Mouse (Mus musculus): ENCODE data around the gene Ccdc144b. TPM values are rescaled to one million over a fixed set of nuclear protein-coding genes. Genes with fewer than 3 reads are reported as not detected.

Gene Ccdc144b
- polyA plus RNA-seq, 1 experiment from 2014 or later: not detected

Other genes starting within 250 kb of the Ccdc144b start
- 107 and 111 TPM in 2 replicates for gene Dcun1d1, start 116.1 kb downstream of the Ccdc144b start, polyA plus RNA-seq (2015; fragmentation: Nextera tagmentation; extraction: Ambion mirVana)
- gene Mccc1, start 52.9 kb downstream of the Ccdc144b start, polyA plus RNA-seq (2015; fragmentation: Nextera tagmentation; extraction: Ambion mirVana): 27.4 and 28.1 TPM in 2 replicates
- 89.5 and 102 TPM in 2 replicates for gene Acad9, start 12.4 kb upstream of the Ccdc144b start, polyA plus RNA-seq (2015; fragmentation: Nextera tagmentation; extraction: Ambion mirVana)
- 15.0 and 16.7 TPM in 2 replicates for gene D3Ertd254e, start 97.5 kb upstream of the Ccdc144b start, polyA plus RNA-seq (2015; fragmentation: Nextera tagmentation; extraction: Ambion mirVana)
- gene Qrfpr, start 168.8 kb upstream of the Ccdc144b start, polyA plus RNA-seq (2015; fragmentation: Nextera tagmentation; extraction: Ambion mirVana): 1.5 and 2.3 TPM in 2 replicates